Comparison of ENCODE assay signal across 18 mouse cellular contexts in genomic region chr10:68179741-68180140, GRCm38 (mm10).
DNase-seq lines count a peak whose midpoint lies in the region; ATAC-seq and TF ChIP-seq lines count a peak whose summit lies in the region.
"Had no signal": no experiment of that assay in that cellular context is flagged by ENCODE, and none has a peak within 500 bp of the region (broad histone marks: within the 10 kb centered on the region; RNA-seq: fewer than 3 reads in every experiment).

No protein-coding gene starts in this region.

- ATAC-seq in heart, postnatal 0 days (ENCODE audit: insufficient read depth, low read depth), result no peak
- no peak for ATAC-seq in liver, embryonic 15.5 days (ENCODE audit: insufficient read depth)
- no peak for ATAC-seq in liver, embryonic 12.5 days
- peak; percentile 30; the same call in 1 of the 2 replicates for ATAC-seq in intestine, embryonic 15.5 days
- ATAC-seq in stomach, embryonic 14.5 days (ENCODE audit: insufficient number of reproducible peaks, insufficient read depth, low FRiP score, low read depth), result no peak
- ATAC-seq: forebrain, embryonic 13.5 days; lung, postnatal 0 days had no signal

- TF ChIP-seq CTCF in heart, postnatal 0 days (IDR thresholded peaks at IDR 0.05; ENCODE audit: low read depth), result no peak

- H3K4me3 ChIP-seq in heart, postnatal 0 days (ENCODE audit: low read depth, low read length), result no peak overlapping the region
- H3K4me3 ChIP-seq in liver, embryonic 15.5 days (replicated peaks), result no peak overlapping the region
- H3K4me3 ChIP-seq in liver, embryonic 12.5 days, result no peak overlapping the region
- H3K4me3 ChIP-seq in intestine, embryonic 15.5 days (replicated peaks), result no peak overlapping the region
- H3K4me3 ChIP-seq in stomach, embryonic 14.5 days (ENCODE audit: low read depth, low read length), result no peak overlapping the region
- H3K4me3 ChIP-seq: forebrain, embryonic 13.5 days; megakaryocyte, embryonic 14.5 days; stomach, embryonic 15.5 days had no signal

- WGBS in heart, postnatal 0 days, result 56% methylated on average over 5 of the region's 5 CpGs
- 56% methylated on average over 5 of the region's 5 CpGs for WGBS in liver, embryonic 15.5 days (ENCODE audit: insufficient replicate concordance)
- 57% methylated on average over 5 of the region's 5 CpGs for WGBS in liver, embryonic 12.5 days (ENCODE audit: insufficient replicate concordance)
- 32% methylated on average over 5 of the region's 5 CpGs for WGBS in intestine, embryonic 15.5 days
- 9% methylated on average over 5 of the region's 5 CpGs for WGBS in stomach, embryonic 14.5 days

- 0 out of 2 replicates have a peak, but pooled peaks cover 6% of the 10 kb centered on the region for H3K4me1 ChIP-seq in heart, postnatal 0 days (ENCODE audit: control insufficient read depth, insufficient read depth)
- H3K4me1 ChIP-seq in liver, embryonic 15.5 days (replicated peaks), result peaks cover 13% of the 10 kb centered on the region; the same call in 1 of the 2 replicates
- peaks cover 10% of the 10 kb centered on the region for H3K4me1 ChIP-seq in liver, embryonic 12.5 days
- H3K4me1 ChIP-seq in intestine, embryonic 15.5 days (replicated peaks), result peaks cover 9% of the 10 kb centered on the region; the same call in 1 of the 2 replicates
- H3K4me1 ChIP-seq in stomach, embryonic 14.5 days (ENCODE audit: control insufficient read depth, insufficient read depth, low read length), result peaks cover 4% of the 10 kb centered on the region; the same call in 1 of the 2 replicates
- H3K4me1 ChIP-seq: forebrain, embryonic 13.5 days had no signal

- H3K4me2 ChIP-seq in heart, postnatal 0 days (ENCODE audit: low read depth, low read length), result no peak overlapping the region
- H3K4me2 ChIP-seq in liver, embryonic 15.5 days, result no peak overlapping the region
- H3K4me2 ChIP-seq in liver, embryonic 12.5 days, result no peak overlapping the region
- H3K4me2 ChIP-seq in intestine, embryonic 15.5 days (replicated peaks), result no peak overlapping the region
- no peak overlapping the region for H3K4me2 ChIP-seq in stomach, embryonic 14.5 days (replicated peaks; ENCODE audit: low read depth, low read length)
- H3K4me2 ChIP-seq: forebrain, embryonic 13.5 days; hindbrain, embryonic 14.5 days; stomach, embryonic 15.5 days had no signal

- H3K36me3 ChIP-seq in heart, postnatal 0 days (replicated peaks; ENCODE audit: control insufficient read depth, insufficient read depth, low read length), result 0 out of 2 replicates have a peak, but pooled peaks cover 3% of the 10 kb centered on the region
- H3K36me3 ChIP-seq in liver, embryonic 15.5 days (replicated peaks), result no peaks in the 10 kb centered on the region
- peaks cover 6% of the 10 kb centered on the region; the same call in 1 of the 2 replicates for H3K36me3 ChIP-seq in liver, embryonic 12.5 days
- H3K36me3 ChIP-seq in intestine, embryonic 15.5 days, result no peaks in the 10 kb centered on the region
- no peaks in the 10 kb centered on the region for H3K36me3 ChIP-seq in stomach, embryonic 14.5 days (ENCODE audit: control insufficient read depth, insufficient read depth, low read length)
- H3K36me3 ChIP-seq: stomach, embryonic 15.5 days had no signal

- H3K27ac ChIP-seq in heart, postnatal 0 days (ENCODE audit: low read depth), result peak overlapping the region; percentile 23; the same call in 1 of the 2 replicates
- H3K27ac ChIP-seq in liver, embryonic 15.5 days (replicated peaks), result 0 out of 2 replicates have a peak overlapping the region, but pooled peaks have one; percentile 19
- no peak overlapping the region for H3K27ac ChIP-seq in liver, embryonic 12.5 days
- H3K27ac ChIP-seq in intestine, embryonic 15.5 days, result no peak overlapping the region
- peak overlapping the region; percentile 16; the same call in 1 of the 2 replicates for H3K27ac ChIP-seq in stomach, embryonic 14.5 days (ENCODE audit: low read length)
- H3K27ac ChIP-seq: forebrain, embryonic 13.5 days; hindbrain, embryonic 14.5 days; stomach, embryonic 15.5 days had no signal

- no peak for TF ChIP-seq EP300 in heart, postnatal 0 days (IDR thresholded peaks at IDR 0.05; ENCODE audit: low read depth)

- H3K9ac ChIP-seq in heart, postnatal 0 days (replicated peaks; ENCODE audit: low read depth, low read length), result no peak overlapping the region
- no peak overlapping the region for H3K9ac ChIP-seq in liver, embryonic 15.5 days
- H3K9ac ChIP-seq in liver, embryonic 12.5 days, result no peak overlapping the region
- no peak overlapping the region for H3K9ac ChIP-seq in intestine, embryonic 15.5 days
- no peak overlapping the region for H3K9ac ChIP-seq in stomach, embryonic 14.5 days (replicated peaks; ENCODE audit: low read depth, low read length)
- H3K9ac ChIP-seq: forebrain, embryonic 13.5 days; hindbrain, embryonic 14.5 days; stomach, embryonic 15.5 days had no signal

- H3K9me3 ChIP-seq in heart, postnatal 0 days (replicated peaks; ENCODE audit: control insufficient read depth, low read length), result no peaks in the 10 kb centered on the region
- no peaks in the 10 kb centered on the region for H3K9me3 ChIP-seq in liver, embryonic 15.5 days (replicated peaks)
- no peaks in the 10 kb centered on the region for H3K9me3 ChIP-seq in liver, embryonic 12.5 days (replicated peaks)
- no peaks in the 10 kb centered on the region for H3K9me3 ChIP-seq in intestine, embryonic 15.5 days
- H3K9me3 ChIP-seq in stomach, embryonic 14.5 days (ENCODE audit: control insufficient read depth, low read depth, low read length), result no peaks in the 10 kb centered on the region
- H3K9me3 ChIP-seq: forebrain, embryonic 13.5 days; megakaryocyte, embryonic 14.5 days; stomach, embryonic 15.5 days had no signal

- H3K27me3 ChIP-seq in heart, postnatal 0 days (ENCODE audit: control insufficient read depth, insufficient read depth, low read length), result no peaks in the 10 kb centered on the region
- H3K27me3 ChIP-seq in liver, embryonic 15.5 days, result no peaks in the 10 kb centered on the region
- no peaks in the 10 kb centered on the region for H3K27me3 ChIP-seq in liver, embryonic 12.5 days (replicated peaks)
- H3K27me3 ChIP-seq in intestine, embryonic 15.5 days (replicated peaks), result no peaks in the 10 kb centered on the region
- no peaks in the 10 kb centered on the region for H3K27me3 ChIP-seq in stomach, embryonic 14.5 days (ENCODE audit: control insufficient read depth, insufficient read depth, low read length)
- H3K27me3 ChIP-seq: forebrain, embryonic 13.5 days; megakaryocyte, embryonic 14.5 days; stomach, embryonic 15.5 days had no signal

- no peak for DNase-seq in heart, postnatal 0 days (ENCODE audit: low spot score)
- DNase-seq in heart, adult 18-20 months, result no peak
- no peak for DNase-seq in adrenal gland, postnatal 4 days (ENCODE audit: low spot score in 2 of 2)
- no peak for DNase-seq in urinary bladder, postnatal 14 days (ENCODE audit: low spot score)
- DNase-seq: cerebellum, adult 11 months; cerebellum, postnatal 25 days; gastrocnemius, postnatal 25 days; heart, postnatal 14 days; spleen, adult 18-20 months had no signal

Comparison
In these comparisons a context has a peak if more than half of its experiments do, and no peak if none do; other contexts are left out.
1. H3K27ac ChIP-seq: peak in heart, postnatal 0 days (single experiment), liver, embryonic 15.5 days (single experiment) and stomach, embryonic 14.5 days (single experiment); none in liver, embryonic 12.5 days (single experiment) and intestine, embryonic 15.5 days (single experiment).